Mouse (Mus musculus): ENCODE data around the gene Nudt22.

GRCm38 (mm10) chr19:7029531-7029930, 33.6 kb upstream of the Nudt22 start:
- TF ChIP-seq CEBPB (IDR thresholded peaks at IDR 0.05; ENCODE audit: low read depth), result no peak
- TF ChIP-seq CTCF (IDR thresholded peaks at IDR 0.05; ENCODE audit: control insufficient read depth, insufficient read depth, insufficient read length), result no peak

Data from C2C12 (cell line).